Mouse (Mus musculus): Measurements from ENCODE around the gene Slc17a9.

DNA sequence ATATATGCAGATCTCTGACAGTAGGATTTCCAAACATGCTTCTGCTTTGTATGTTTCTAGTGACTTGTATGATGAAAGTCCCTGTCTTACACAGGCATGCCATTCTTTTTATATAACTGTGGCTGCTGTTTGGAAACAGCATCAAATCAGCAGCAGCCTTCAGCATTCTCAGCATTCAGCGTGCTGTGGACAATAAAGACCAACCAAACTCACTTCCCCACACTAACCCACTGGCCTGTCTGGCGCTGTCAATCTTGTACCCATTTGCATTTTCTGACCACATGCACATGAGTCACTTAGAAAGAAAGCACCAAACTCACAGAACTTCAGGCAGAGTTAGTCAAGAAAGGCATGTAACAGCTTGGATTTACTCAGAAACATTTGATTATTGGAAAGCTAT lies 29.9 kb upstream of the Slc17a9 start:
- TF ChIP-seq NANOG (IDR thresholded peaks at IDR 0.05; ENCODE audit: borderline replicate concordance, low read length) (no peak), CTCF (conservative IDR thresholded peaks at IDR 0.05; ENCODE audit: low read length) (no peak)
